Mouse (Mus musculus) layer of hippocampus, adult 2 months (tissue): Measurements from ENCODE around the gene Adcy9. TPM values are rescaled to one million over a fixed set of nuclear protein-coding genes. Genes with fewer than 3 reads are reported as not detected.
"Not testable (repeated sequence)": the region's sequence is repeated elsewhere in the genome, so short reads cannot be mapped to it uniquely, and the experiment has no call there.

Experiments
- DNase-seq, 2 experiments: peaks; one replicate each; pipeline ENCODE4 v3.0.0; 2022; ENCODE audit warnings: low spot score in 2 of 2
- H3K27ac ChIP-seq: fragments of 200-600 bp; 2 replicates; pipeline ENCODE4 v1.8.1; 2022
- H3K4me3 ChIP-seq: fragments of 200-600 bp; 2 replicates; pipeline ENCODE4 v1.8.1; 2022; ENCODE audit warnings: mild to moderate bottlenecking
- CTCF ChIP-seq: fragments of 200-600 bp; conservative IDR thresholded peaks from 2 replicates; pipeline ENCODE4 v1.8.1; 2022; ENCODE audit warnings: antibody characterized with exemption, mild to moderate bottlenecking, moderate library complexity
- total RNA-seq, 2 experiments: library from RNA; stranded (reverse); gene quantifications; 2 replicates each; pipeline ENCODE4 v1.2.3; 2021

The Adcy9 gene
- total RNA-seq, 2 experiments from 2014 or later = 104 to 109 TPM

DNA sequence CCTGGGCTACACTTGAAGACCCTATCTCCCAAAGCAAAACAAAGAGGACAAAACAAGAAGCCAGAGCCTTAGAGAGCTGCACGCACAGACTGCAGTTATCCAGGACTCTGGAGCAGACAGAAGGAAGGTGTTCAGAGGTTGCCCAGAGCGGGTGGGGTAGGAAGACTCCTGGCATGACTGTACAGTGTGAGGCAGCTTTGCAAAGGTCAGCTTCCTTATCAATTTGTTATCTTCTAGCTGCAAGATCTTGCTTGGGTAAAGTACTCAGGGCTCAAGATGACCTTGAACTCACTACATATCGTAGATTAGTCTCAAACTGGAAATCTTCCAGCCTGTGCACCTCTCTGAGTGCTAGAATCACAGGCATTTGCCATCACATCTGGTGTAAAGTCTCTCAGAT lies 156.8 kb downstream of the Adcy9 start:
- Histone ChIP-seq H3K27ac (no peak overlapping the region), H3K4me3 (no peak overlapping the region)
- DNase-seq = no peak
- no peak for TF ChIP-seq CTCF

DNA sequence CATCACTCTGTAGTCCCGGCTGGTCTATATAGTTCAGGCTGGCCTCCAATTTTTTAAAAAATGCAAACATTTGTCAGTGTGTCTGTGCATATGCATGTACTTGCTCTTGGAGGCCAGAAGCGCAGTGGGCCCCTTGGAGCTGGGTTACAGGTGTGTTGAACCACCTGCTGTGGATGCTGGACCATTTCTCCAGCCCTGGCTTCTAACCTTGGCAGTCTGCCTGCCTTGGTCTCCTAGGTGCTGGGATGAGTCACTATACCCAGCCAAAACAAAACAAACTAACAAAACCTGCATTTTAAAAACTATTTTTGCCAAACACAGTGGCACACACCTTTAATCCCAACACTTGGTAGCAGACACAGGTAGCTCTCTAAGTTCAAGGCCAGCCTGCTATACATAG lies 162.8 kb downstream of the Adcy9 start:
- TF ChIP-seq CTCF = no peak
- H3K4me3 ChIP-seq = no peak overlapping the region
- H3K27ac ChIP-seq = no peak overlapping the region
- DNase-seq = no peak

DNA sequence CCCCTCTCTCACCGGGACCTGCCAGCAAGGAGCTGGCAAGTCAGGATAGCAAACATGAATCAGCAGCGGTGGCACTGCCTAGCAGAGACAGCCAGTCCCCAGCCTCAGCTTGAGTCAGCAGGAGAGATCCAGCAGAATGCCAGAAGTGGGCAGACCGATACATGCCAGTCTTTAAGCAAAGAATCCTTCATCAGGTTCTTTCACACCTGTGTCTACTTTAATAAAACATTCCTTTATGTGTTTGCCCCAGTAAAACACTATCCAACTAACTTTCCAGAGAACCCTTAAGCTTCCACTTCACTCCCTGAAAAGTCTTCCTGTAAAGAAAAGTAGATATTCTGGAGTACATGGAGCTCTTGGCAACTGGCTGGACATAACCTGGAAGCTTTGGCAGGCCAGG lies 171.5 kb downstream of the Adcy9 start:
- Histone ChIP-seq H3K27ac (no peak overlapping the region), H3K4me3 (no peak overlapping the region)
- DNase-seq = no peak
- no peak for TF ChIP-seq CTCF

DNA sequence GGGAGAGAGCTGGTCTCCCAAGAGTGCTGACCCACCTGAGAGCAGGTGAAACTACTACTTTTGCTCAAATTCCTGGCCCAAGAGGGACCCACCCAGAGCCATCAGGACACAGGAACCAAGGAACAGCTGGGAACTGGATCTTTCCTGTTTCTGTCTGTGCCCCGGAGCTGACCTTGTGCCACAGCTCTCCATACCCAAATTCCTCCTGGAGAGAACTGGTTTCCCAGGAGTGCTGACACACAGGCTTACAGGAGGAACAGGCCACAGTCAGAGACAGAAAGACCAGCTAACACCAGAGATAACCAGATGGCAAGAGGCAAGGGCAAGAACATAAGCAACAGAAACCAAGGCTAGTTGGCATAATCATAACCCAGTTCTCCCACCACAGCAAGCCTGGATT lies 175.1 kb downstream of the Adcy9 start:
- not testable (repeated sequence) for DNase-seq, H3K4me3 ChIP-seq, H3K27ac ChIP-seq

Other genes starting within 250 kb of the Adcy9 start
- 10 to 100 TPM; 87.2 to 91.1 TPM for gene Crebbp, start 206.5 kb downstream of the Adcy9 start, total RNA-seq
- gene Srl, start 121.3 kb upstream of the Adcy9 start, total RNA-seq = 10 to 100 TPM; 13.2 to 14.9 TPM
- 1 to 10 TPM; 5.3 to 6.8 TPM for gene Tfap4, start 139.4 kb upstream of the Adcy9 start, total RNA-seq
- gene Glis2, start 174.2 kb upstream of the Adcy9 start, total RNA-seq = 10 to 100 TPM; 11.0 to 13.9 TPM
- 10 to 100 TPM; 72.3 to 75.2 TPM for gene Pam16, start 204.5 kb upstream of the Adcy9 start, total RNA-seq
- 1 to 10 TPM; 5.7 to 6.2 TPM for gene Vasn, start 219.4 kb upstream of the Adcy9 start, total RNA-seq
- gene Dnaja3, start 219.5 kb upstream of the Adcy9 start, total RNA-seq = 10 to 100 TPM; 61.2 to 65.4 TPM